Mouse (Mus musculus): Measurements from ENCODE around the gene Gpr37. TPM values are rescaled to one million over a fixed set of nuclear protein-coding genes. Genes with fewer than 3 reads are reported as not detected.

Gene Gpr37
- 0.40 and 0.45 TPM in 2 replicates for polyA plus RNA-seq (2015; fragmentation: Nextera tagmentation; extraction: Ambion mirVana)

- H3K4me1 ChIP-seq (ENCODE audit: control insufficient read depth, insufficient read depth, low read length): peaks cover 9% of the 10 kb centered on the region
- H3K27ac ChIP-seq (ENCODE audit: low read length): no peak within 1 kb of the TSS
- 31% methylated on average over 7 of the region's 7 CpGs for WGBS
- H3K27me3 ChIP-seq (replicated peaks; ENCODE audit: control insufficient read depth, insufficient read depth, low read length): peaks cover 18% of the 10 kb centered on the region
- no peak for ATAC-seq
- H3K36me3 ChIP-seq (ENCODE audit: control insufficient read depth, insufficient read depth, low read length): no peaks in the 10 kb centered on the region
- peak within 1 kb of the TSS; percentile 93 for H3K4me2 ChIP-seq (ENCODE audit: low read depth, low read length)
- peak within 1 kb of the TSS; percentile 32 for H3K9ac ChIP-seq (ENCODE audit: low read depth, low read length)
- H3K9me3 ChIP-seq (ENCODE audit: control insufficient read depth, low read length): no peaks in the 10 kb centered on the region
- H3K4me3 ChIP-seq (ENCODE audit: low read length): peak within 1 kb of the TSS; percentile 62
Observed at GRCm38 (mm10) chr6:25690629-25691028, at the start of gene Gpr37. Gpr37 (minus strand) TSS chr6:25690729.

- ATAC-seq: no peak
- Histone ChIP-seq H3K9me3 (ENCODE audit: control insufficient read depth, low read length) (no peaks in the 10 kb centered on the region), H3K4me2 (ENCODE audit: low read depth, low read length) (no peak overlapping the region)
Observed at GRCm38 (mm10) chr6:25736533-25736932, 46.0 kb upstream of the Gpr37 start.

DNA sequence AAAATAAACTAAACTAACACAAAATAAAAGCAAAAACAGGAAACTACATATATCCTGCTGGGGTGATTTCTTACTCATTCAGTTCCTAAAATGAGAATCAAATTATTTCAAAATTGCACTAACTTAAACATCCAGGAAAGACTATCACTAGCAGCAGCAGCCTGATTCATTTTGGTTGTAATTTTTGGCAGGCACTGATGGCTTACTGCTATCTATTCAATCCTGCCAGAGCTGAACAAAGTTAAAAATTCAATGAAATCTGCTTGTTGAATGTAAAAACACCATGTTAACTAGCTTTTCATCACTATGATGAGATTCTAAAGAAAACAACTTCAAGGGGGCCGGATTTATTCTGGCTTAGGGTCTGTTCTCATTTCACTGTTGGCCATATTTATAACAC lies 36.0 kb upstream of the Gpr37 start:
- H3K27me3 ChIP-seq (replicated peaks; ENCODE audit: control insufficient read depth, insufficient read depth, low read length): no peaks in the 10 kb centered on the region
- no peak overlapping the region for H3K4me2 ChIP-seq (ENCODE audit: low read depth, low read length)
- no peak for ATAC-seq
- no peak overlapping the region for H3K27ac ChIP-seq (ENCODE audit: low read length)
- H3K4me3 ChIP-seq (ENCODE audit: low read length): no peak overlapping the region
- no peaks in the 10 kb centered on the region for H3K9me3 ChIP-seq (ENCODE audit: control insufficient read depth, low read length)
- 84% methylated on average over 1 of the region's 1 CpGs for WGBS
- no peaks in the 10 kb centered on the region for H3K4me1 ChIP-seq (ENCODE audit: control insufficient read depth, insufficient read depth, low read length)
- no peak overlapping the region for H3K9ac ChIP-seq (ENCODE audit: low read depth, low read length)
- no peaks in the 10 kb centered on the region for H3K36me3 ChIP-seq (ENCODE audit: control insufficient read depth, insufficient read depth, low read length)

More at GRCm38 (mm10) chr6:25736533-25736932, 46.0 kb upstream of the Gpr37 start:
- no peak overlapping the region for H3K9ac ChIP-seq (ENCODE audit: low read depth, low read length)
- no peak overlapping the region for H3K4me3 ChIP-seq (ENCODE audit: low read length)
- H3K27me3 ChIP-seq (replicated peaks; ENCODE audit: control insufficient read depth, insufficient read depth, low read length): no peaks in the 10 kb centered on the region
- no peaks in the 10 kb centered on the region for H3K36me3 ChIP-seq (ENCODE audit: control insufficient read depth, insufficient read depth, low read length)
- H3K27ac ChIP-seq (ENCODE audit: low read length): no peak overlapping the region
- H3K4me1 ChIP-seq (ENCODE audit: control insufficient read depth, insufficient read depth, low read length): no peaks in the 10 kb centered on the region

GRCm38 (mm10) chr6:25710601-25711000 lies 20.1 kb upstream of the Gpr37 start:
- 24% methylated on average over 2 of the region's 2 CpGs for WGBS
- H3K27me3 ChIP-seq (replicated peaks; ENCODE audit: control insufficient read depth, insufficient read depth, low read length): no peaks in the 10 kb centered on the region
- no peak overlapping the region for H3K27ac ChIP-seq (ENCODE audit: low read length)
- no peak overlapping the region for H3K4me2 ChIP-seq (ENCODE audit: low read depth, low read length)
- H3K36me3 ChIP-seq (ENCODE audit: control insufficient read depth, insufficient read depth, low read length): no peaks in the 10 kb centered on the region
- H3K4me1 ChIP-seq (ENCODE audit: control insufficient read depth, insufficient read depth, low read length): no peaks in the 10 kb centered on the region
- H3K9me3 ChIP-seq (ENCODE audit: control insufficient read depth, low read length): no peaks in the 10 kb centered on the region
- no peak overlapping the region for H3K4me3 ChIP-seq (ENCODE audit: low read length)
- 0 out of 2 replicates have a peak, but pooled peaks have one; percentile 66 for ATAC-seq
- no peak overlapping the region for H3K9ac ChIP-seq (ENCODE audit: low read depth, low read length)

DNA sequence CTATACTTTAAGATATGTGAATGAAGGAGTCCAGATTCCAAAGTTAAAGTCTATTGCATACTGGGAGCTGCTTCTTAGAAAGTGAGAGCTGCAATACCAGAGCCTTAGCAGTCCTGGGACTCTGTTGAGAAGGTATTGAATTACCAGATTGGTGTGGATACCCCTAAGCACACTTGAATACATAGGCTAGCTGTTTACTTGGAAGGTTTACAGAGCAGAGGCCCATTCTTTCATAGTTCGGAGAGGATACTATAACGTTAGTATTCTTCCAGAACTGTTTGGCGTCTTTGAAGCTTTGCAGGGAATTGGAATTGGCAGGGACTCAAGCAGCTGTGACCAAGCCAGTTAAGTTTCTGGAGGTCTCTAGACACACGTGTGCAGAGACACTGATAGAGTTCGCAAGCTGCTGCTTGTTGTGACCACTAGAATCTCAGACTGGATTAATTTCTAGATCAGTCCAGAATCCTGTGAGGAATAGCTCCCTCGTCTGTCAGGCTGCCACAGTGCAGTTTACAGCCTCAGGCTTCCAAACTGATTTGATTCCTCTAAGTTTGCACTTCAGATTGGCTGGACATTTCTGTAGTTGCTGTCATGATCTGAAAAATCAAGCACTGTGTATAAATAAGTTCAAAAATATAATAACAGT lies 18.8 kb upstream of the Gpr37 start:
- H3K36me3 ChIP-seq (ENCODE audit: control insufficient read depth, insufficient read depth, low read length): no peaks in the 10 kb centered on the region
- H3K4me2 ChIP-seq (ENCODE audit: low read depth, low read length): no peak overlapping the region
- no peaks in the 10 kb centered on the region for H3K27me3 ChIP-seq (replicated peaks; ENCODE audit: control insufficient read depth, insufficient read depth, low read length)
- H3K9ac ChIP-seq (ENCODE audit: low read depth, low read length): no peak overlapping the region
- H3K27ac ChIP-seq (ENCODE audit: low read length): no peak overlapping the region
- H3K4me1 ChIP-seq (ENCODE audit: control insufficient read depth, insufficient read depth, low read length): no peaks in the 10 kb centered on the region
- no peak for ATAC-seq
- 28% methylated on average over 6 of the region's 6 CpGs for WGBS
- no peak overlapping the region for H3K4me3 ChIP-seq (ENCODE audit: low read length)
- no peaks in the 10 kb centered on the region for H3K9me3 ChIP-seq (ENCODE audit: control insufficient read depth, low read length)

DNA sequence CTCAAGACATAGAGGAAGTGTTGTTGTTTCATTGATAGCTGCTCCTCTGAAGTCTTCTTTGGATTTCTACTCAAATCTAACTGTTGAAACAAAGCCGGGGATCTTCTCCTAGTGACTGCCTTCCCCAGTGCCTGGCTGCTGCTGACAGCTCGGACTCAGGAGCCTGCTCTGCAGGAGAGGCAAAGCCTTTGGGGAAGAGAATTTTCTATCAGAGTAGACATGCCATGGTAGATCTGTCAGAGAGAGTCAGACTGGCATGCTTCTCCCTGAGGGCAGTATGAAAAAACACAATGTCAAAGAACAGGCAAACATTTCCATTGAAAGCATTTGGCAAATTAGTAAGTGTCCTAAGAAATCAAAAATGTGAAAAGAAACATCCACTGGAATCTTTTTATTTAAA lies 9.4 kb upstream of the Gpr37 start:
- H3K36me3 ChIP-seq (ENCODE audit: control insufficient read depth, insufficient read depth, low read length): no peaks in the 10 kb centered on the region
- H3K4me1 ChIP-seq (ENCODE audit: control insufficient read depth, insufficient read depth, low read length): no peaks in the 10 kb centered on the region
- no peaks in the 10 kb centered on the region for H3K9me3 ChIP-seq (ENCODE audit: control insufficient read depth, low read length)
- no peak overlapping the region for H3K9ac ChIP-seq (ENCODE audit: low read depth, low read length)
- no peak overlapping the region for H3K27ac ChIP-seq (ENCODE audit: low read length)
- no peak for ATAC-seq
- H3K4me2 ChIP-seq (ENCODE audit: low read depth, low read length): no peak overlapping the region
- 40% methylated on average over 2 of the region's 2 CpGs for WGBS
- no peaks in the 10 kb centered on the region for H3K27me3 ChIP-seq (replicated peaks; ENCODE audit: control insufficient read depth, insufficient read depth, low read length)
- H3K4me3 ChIP-seq (ENCODE audit: low read length): no peak overlapping the region

GRCm38 (mm10) chr6:25690284-25690605 lies 284 bp downstream of the Gpr37 start:
- Histone ChIP-seq H3K9me3 (ENCODE audit: control insufficient read depth, low read length) (no peaks in the 10 kb centered on the region), H3K36me3 (ENCODE audit: control insufficient read depth, insufficient read depth, low read length) (no peaks in the 10 kb centered on the region), H3K4me1 (ENCODE audit: control insufficient read depth, insufficient read depth, low read length) (peaks cover 9% of the 10 kb centered on the region), H3K27me3 (replicated peaks; ENCODE audit: control insufficient read depth, insufficient read depth, low read length) (peaks cover 18% of the 10 kb centered on the region), H3K4me3 (ENCODE audit: low read length) (peak overlapping the region; percentile 62), H3K9ac (ENCODE audit: low read depth, low read length) (peak overlapping the region; percentile 32), H3K27ac (ENCODE audit: low read length) (no peak overlapping the region), H3K4me2 (ENCODE audit: low read depth, low read length) (peak overlapping the region; percentile 93)
- 0% methylated on average over 5 of the region's 5 CpGs for WGBS
- peak; percentile 68 for ATAC-seq

GRCm38 (mm10) chr6:25689520-25690283 lies 827 bp downstream of the Gpr37 start:
- no peak overlapping the region for H3K27ac ChIP-seq (ENCODE audit: low read length)
- H3K27me3 ChIP-seq (replicated peaks; ENCODE audit: control insufficient read depth, insufficient read depth, low read length): peaks cover 18% of the 10 kb centered on the region
- peaks cover 9% of the 10 kb centered on the region for H3K4me1 ChIP-seq (ENCODE audit: control insufficient read depth, insufficient read depth, low read length)
- under 1% methylated on average over 43 of the region's 43 CpGs for WGBS
- peak overlapping the region; percentile 32 for H3K9ac ChIP-seq (ENCODE audit: low read depth, low read length)
- peak; percentile 85 for ATAC-seq
- peak overlapping the region; percentile 93 for H3K4me2 ChIP-seq (ENCODE audit: low read depth, low read length)
- H3K9me3 ChIP-seq (ENCODE audit: control insufficient read depth, low read length): no peaks in the 10 kb centered on the region
- no peaks in the 10 kb centered on the region for H3K36me3 ChIP-seq (ENCODE audit: control insufficient read depth, insufficient read depth, low read length)
- H3K4me3 ChIP-seq (ENCODE audit: low read length): peak overlapping the region; percentile 62

DNA sequence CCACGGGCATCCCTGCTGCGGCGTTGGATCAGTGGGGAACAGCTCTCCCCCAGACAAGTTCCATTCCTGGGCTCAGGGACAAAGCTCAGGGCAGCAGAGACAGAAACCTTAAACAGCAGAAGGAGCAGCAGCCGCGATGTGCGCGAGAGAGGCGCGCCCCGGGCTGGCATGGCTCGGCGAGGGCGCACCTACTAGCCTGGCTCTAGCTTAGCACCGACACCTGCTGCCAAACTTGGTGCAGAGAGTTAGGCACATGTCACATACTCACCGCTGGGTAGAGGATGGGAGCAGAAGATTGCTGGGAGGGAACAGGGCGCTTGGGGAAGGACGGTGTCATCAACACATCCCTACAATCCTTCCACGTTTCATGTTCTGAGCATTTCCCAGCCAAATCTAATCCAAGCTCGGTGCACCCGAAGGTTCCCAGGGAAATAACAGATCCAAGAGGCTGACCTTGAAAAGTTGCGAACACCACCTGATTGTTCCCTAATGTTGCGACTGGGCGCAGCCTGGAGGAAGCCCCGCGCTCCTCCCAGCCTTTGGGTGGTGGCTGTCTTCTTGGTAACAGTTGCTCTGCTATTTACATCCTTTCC lies 1.5 kb downstream of the Gpr37 start:
- no peak overlapping the region for H3K27ac ChIP-seq (ENCODE audit: low read length)
- peaks cover 18% of the 10 kb centered on the region for H3K27me3 ChIP-seq (replicated peaks; ENCODE audit: control insufficient read depth, insufficient read depth, low read length)
- H3K4me3 ChIP-seq (ENCODE audit: low read length): peak overlapping the region; percentile 62
- H3K9me3 ChIP-seq (ENCODE audit: control insufficient read depth, low read length): no peaks in the 10 kb centered on the region
- H3K9ac ChIP-seq (ENCODE audit: low read depth, low read length): peak overlapping the region; percentile 32
- H3K36me3 ChIP-seq (ENCODE audit: control insufficient read depth, insufficient read depth, low read length): no peaks in the 10 kb centered on the region
- peak; percentile 51 for ATAC-seq
- 2% methylated on average over 25 of the region's 25 CpGs for WGBS
- H3K4me1 ChIP-seq (ENCODE audit: control insufficient read depth, insufficient read depth, low read length): peaks cover 9% of the 10 kb centered on the region
- peak overlapping the region; percentile 93 for H3K4me2 ChIP-seq (ENCODE audit: low read depth, low read length)
